Mouse (Mus musculus) stomach, postnatal 0 days (tissue): Measurements from ENCODE around the gene Syne3. TPM values are rescaled to one million over a fixed set of nuclear protein-coding genes. Genes with fewer than 3 reads are reported as not detected.

Experiments used
- ATAC-seq: fragments of 200-750 bp; cut with Nextera tagmentation; 2 replicates; pipeline ENCODE4 v1.8.0; 2017; ENCODE audit not compliant: low FRiP score, low TSS enrichment
- DNase-seq: peaks from one replicate; pipeline ENCODE4 v3.0.0-alpha.2; 2016; ENCODE audit warnings: low spot score
- H3K27ac ChIP-seq: fragments of 300-500 bp; sonication (generic); replicated peaks from 2 replicates; pipeline ENCODE4 v1.5.1; 2014; ENCODE audit warnings: mild to moderate bottlenecking, control low read depth
- H3K27me3 ChIP-seq: fragments of 300-500 bp; sonication (generic); 2 replicates; pipeline ENCODE4 v1.6.1; 2014; ENCODE audit warnings: low read length; ENCODE audit not compliant: control insufficient read depth, insufficient read depth
- H3K36me3 ChIP-seq: fragments of 300-500 bp; sonication (generic); 2 replicates; pipeline ENCODE4 v1.6.1; 2014; ENCODE audit warnings: low read length, mixed read lengths; ENCODE audit not compliant: control insufficient read depth, insufficient read depth
- H3K4me1 ChIP-seq: fragments of 300-500 bp; sonication (generic); replicated peaks from 2 replicates; pipeline ENCODE4 v1.6.1; 2014; ENCODE audit warnings: antibody characterized with exemption; ENCODE audit not compliant: control insufficient read depth, insufficient read depth
- H3K4me2 ChIP-seq: fragments of 300-500 bp; sonication (generic); replicated peaks from 2 replicates; pipeline ENCODE4 v1.6.1; 2014; ENCODE audit warnings: low read depth, mild to moderate bottlenecking, control low read depth, moderate library complexity
- H3K4me3 ChIP-seq: fragments of 300-500 bp; sonication (generic); 2 replicates; pipeline ENCODE4 v1.5.1; 2014; ENCODE audit warnings: low read depth, low read length, control low read depth
- H3K9ac ChIP-seq: fragments of 300-500 bp; sonication (generic); 2 replicates; pipeline ENCODE4 v1.6.1; 2014; ENCODE audit warnings: mild to moderate bottlenecking, low read length, control low read depth, mixed read lengths
- H3K9me3 ChIP-seq: fragments of 300-500 bp; sonication (generic); 2 replicates; pipeline ENCODE4 v1.6.1; 2016; ENCODE audit warnings: low read length; ENCODE audit not compliant: control insufficient read depth
- CTCF ChIP-seq: IDR thresholded peaks from 2 replicates; pipeline ENCODE4 v1.5.1; 2016; ENCODE audit warnings: antibody characterized with exemption, low read depth, mild to moderate bottlenecking, moderate library complexity
- EP300 ChIP-seq: optimal IDR thresholded peaks from 2 replicates; pipeline ENCODE3; 2016; ENCODE audit warnings: antibody characterized with exemption
- WGBS: fragments of 180-500 bp; shearing (Covaris S2); extraction: QIAGEN DNeasy Blood & Tissue Kit; methylation state at CpG from one replicate; pipeline ENCODE4 v1.1.7; 2014; 5-methylcytosine and 5-hydroxymethylcytosine counted together
- polyA plus RNA-seq: library from polyadenylated mRNA; unstranded; fragments of >200 nt; fragmentation: Nextera tagmentation; extraction: Ambion mirVana; gene quantifications from 2 replicates; pipeline ENCODE4 v1.2.1, GENCODE M21; 2015

Syne3 gene
- polyA plus RNA-seq, 1 experiment from 2014 or later, result 0.72 TPM

DNA sequence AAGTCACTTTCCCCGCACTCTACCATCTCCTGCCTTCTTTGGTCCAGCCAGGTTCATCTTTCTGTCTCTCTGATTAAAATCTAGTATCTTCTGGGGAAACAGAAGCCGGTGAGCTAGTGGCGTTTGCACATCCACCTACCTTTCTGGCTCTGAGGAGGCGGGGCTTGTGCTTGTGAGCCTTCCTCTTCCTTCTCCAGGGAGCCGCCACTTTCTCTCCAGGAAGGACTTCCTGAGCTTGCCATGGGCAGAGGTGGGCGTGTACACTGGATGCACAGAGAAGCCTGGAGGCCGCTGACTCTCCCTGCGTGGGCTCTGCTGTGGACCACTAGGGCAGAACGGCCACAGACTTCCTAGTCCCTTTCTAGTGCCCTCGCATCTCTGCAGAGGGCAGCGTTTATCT is 110.4 kb downstream of the Syne3 start:
- Histone ChIP-seq H3K9me3 (no peaks in the 10 kb centered on the region), H3K4me3 (no peak overlapping the region), H3K4me1 (0 out of 2 replicates have a peak, but pooled peaks cover 3% of the 10 kb centered on the region), H3K36me3 (no peaks in the 10 kb centered on the region), H3K4me2 (no peak overlapping the region), H3K27me3 (no peaks in the 10 kb centered on the region), H3K9ac (no peak overlapping the region), H3K27ac (no peak overlapping the region)
- DNase-seq, result peak; percentile 52
- ATAC-seq, result no peak
- 55% methylated on average over 11 of the region's 11 CpGs for WGBS
- no peak for TF ChIP-seq EP300

DNA sequence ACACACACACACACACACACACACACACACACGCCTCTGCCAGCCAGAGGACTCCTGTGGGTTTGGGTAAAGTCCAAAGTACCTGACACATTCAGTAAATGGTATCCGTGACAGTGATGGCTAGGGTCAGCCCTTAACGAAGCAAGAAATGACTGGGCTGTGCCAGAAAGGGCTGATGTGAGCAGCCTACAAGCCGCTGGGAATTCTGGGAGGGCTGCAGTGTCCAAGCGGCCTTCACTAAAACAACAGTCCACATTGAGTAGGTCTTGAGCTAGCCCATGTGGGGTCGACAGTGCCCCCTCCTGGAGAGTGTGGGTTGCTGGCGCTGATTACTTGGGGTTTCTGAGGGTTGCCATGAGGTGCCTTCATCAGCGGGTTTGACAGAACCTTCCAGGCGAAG is 110.9 kb downstream of the Syne3 start:
- no peaks in the 10 kb centered on the region for H3K27me3 ChIP-seq
- no peaks in the 10 kb centered on the region for H3K9me3 ChIP-seq
- no peak for DNase-seq
- H3K27ac ChIP-seq, result no peak overlapping the region
- no peak overlapping the region for H3K4me3 ChIP-seq
- TF ChIP-seq EP300, result no peak
- peak; percentile 37 for TF ChIP-seq CTCF
- 0 out of 2 replicates have a peak, but pooled peaks cover 3% of the 10 kb centered on the region for H3K4me1 ChIP-seq
- no peak for ATAC-seq
- 73% methylated on average over 9 of the region's 9 CpGs for WGBS
- H3K4me2 ChIP-seq, result no peak overlapping the region
- H3K9ac ChIP-seq, result no peak overlapping the region
- H3K36me3 ChIP-seq, result no peaks in the 10 kb centered on the region

DNA sequence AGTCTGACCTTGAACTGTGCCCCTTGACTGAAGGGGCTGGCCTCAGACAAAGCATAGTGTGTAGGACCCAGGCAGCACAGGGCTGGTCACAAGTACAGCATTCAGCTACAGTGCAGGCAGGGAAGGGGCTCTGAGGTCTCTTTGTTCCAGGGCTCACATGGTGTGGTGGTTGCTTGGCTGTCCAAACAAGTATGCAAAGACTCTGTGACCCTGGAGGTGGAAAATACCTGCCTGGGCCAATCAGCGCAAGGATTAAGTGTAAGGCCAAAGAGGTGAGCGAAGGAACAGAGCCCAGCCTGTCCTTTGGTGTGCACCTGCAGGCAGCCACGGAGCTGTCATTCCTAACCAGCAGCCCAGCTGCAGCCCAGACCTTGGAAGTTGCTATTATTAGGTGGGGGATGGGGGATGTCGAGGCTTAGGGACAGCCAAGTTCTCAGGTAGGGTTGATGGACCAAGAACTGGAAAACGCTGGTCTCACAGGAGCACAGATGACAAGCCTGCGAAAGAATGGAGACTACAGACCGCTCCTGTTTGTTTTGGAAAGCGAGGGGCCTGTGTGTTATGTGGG is 112.5 kb downstream of the Syne3 start:
- Histone ChIP-seq H3K4me2 (no peak overlapping the region), H3K9ac (no peak overlapping the region), H3K4me1 (0 out of 2 replicates have a peak, but pooled peaks cover 3% of the 10 kb centered on the region), H3K27me3 (no peaks in the 10 kb centered on the region), H3K36me3 (no peaks in the 10 kb centered on the region), H3K4me3 (no peak overlapping the region), H3K27ac (no peak overlapping the region), H3K9me3 (no peaks in the 10 kb centered on the region)
- WGBS, result 52% methylated on average over 8 of the region's 8 CpGs
- no peak for TF ChIP-seq EP300
- TF ChIP-seq CTCF, result no peak
- DNase-seq, result peak; percentile 37
- peak; percentile 68 for ATAC-seq

DNA sequence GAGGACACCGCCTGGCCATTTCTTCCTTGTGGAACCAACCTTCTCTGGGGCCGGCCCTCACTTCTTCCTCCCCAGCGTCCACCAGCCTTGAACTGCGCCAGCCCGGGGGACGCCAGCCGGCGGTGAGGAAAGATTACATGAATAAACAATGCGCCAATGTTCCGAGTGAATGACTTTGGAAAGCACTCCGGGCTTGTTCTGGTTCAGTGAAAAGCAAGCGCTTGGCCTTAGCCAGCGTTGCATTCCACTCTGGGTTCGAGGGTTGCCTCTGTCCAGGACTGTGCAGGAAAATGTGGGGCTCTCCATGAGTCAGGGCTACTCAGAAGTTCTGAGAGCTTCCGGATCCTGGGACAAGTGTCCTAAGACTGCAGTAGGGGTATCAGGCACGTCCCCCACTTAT is 113.0 kb downstream of the Syne3 start:
- H3K36me3 ChIP-seq, result no peaks in the 10 kb centered on the region
- no peak overlapping the region for H3K27ac ChIP-seq
- no peaks in the 10 kb centered on the region for H3K27me3 ChIP-seq
- DNase-seq, result peak; percentile 54
- H3K9ac ChIP-seq, result no peak overlapping the region
- H3K9me3 ChIP-seq, result no peaks in the 10 kb centered on the region
- H3K4me2 ChIP-seq, result no peak overlapping the region
- H3K4me3 ChIP-seq, result no peak overlapping the region
- WGBS, result 46% methylated on average over 16 of the region's 16 CpGs
- peak; percentile 34 for ATAC-seq
- no peak for TF ChIP-seq CTCF
- TF ChIP-seq EP300, result no peak
- H3K4me1 ChIP-seq, result 0 out of 2 replicates have a peak, but pooled peaks cover 3% of the 10 kb centered on the region

DNA sequence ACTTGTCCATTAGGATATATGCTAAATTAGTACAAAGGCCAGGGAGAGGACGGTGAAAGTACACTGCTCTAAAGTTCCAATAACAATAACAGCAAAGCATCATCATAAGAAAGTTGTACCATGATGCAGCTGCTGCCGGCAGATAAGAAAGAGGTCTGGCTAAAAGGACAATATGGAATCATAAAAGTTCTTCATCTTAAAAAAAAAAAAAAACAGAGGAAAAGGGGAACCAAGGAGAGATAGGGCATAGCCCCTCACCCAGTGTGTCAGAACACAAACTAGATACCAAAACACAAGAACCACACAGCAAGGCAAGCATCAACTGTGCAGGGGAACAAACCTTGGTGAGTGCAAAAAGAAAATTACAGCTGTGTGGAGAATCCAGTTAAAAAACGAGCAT is 117.4 kb downstream of the Syne3 start:
- WGBS, result 89% methylated on average over 3 of the region's 3 CpGs
- Histone ChIP-seq H3K27ac (no peak overlapping the region), H3K9ac (no peak overlapping the region), H3K36me3 (no peaks in the 10 kb centered on the region), H3K4me1 (0 out of 2 replicates have a peak, but pooled peaks cover 3% of the 10 kb centered on the region), H3K9me3 (no peaks in the 10 kb centered on the region), H3K27me3 (no peaks in the 10 kb centered on the region), H3K4me2 (no peak overlapping the region), H3K4me3 (no peak overlapping the region)
- DNase-seq (no peak), ATAC-seq (no peak)
- TF ChIP-seq EP300 (no peak), CTCF (no peak)

DNA sequence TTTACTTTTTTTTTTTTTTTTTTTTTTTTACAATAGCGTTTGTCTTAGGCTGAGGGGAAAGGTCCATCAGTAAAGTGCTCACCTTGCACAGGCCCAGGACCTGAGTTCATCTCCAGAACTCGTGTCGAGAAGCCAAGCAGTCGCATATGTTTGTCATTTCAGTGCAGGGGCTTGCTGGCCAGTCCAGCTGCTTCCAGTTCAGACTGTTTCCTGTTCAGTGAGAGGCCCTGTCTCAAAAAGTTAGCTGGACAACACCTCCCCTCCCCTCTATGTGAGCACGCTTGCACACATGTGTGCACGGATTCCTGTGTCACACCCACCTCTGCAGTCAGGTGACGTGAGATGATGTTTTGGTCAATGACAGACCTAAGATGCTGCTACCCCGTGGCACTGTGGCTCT is 119.5 kb downstream of the Syne3 start:
- Histone ChIP-seq H3K27ac (no peak overlapping the region), H3K4me2 (no peak overlapping the region), H3K9ac (no peak overlapping the region), H3K4me3 (no peak overlapping the region), H3K9me3 (no peaks in the 10 kb centered on the region), H3K4me1 (no peaks in the 10 kb centered on the region), H3K36me3 (no peaks in the 10 kb centered on the region), H3K27me3 (no peaks in the 10 kb centered on the region)
- 87% methylated on average over 8 of the region's 8 CpGs for WGBS
- DNase-seq, result no peak
- TF ChIP-seq CTCF, result no peak
- no peak for TF ChIP-seq EP300
- no peak for ATAC-seq
